Mouse (Mus musculus) C2C12 (cell line): ENCODE results near the gene Sobp.

Experiments used
- CTCF ChIP-seq: IDR thresholded peaks from one replicate; pipeline ENCODE4 v1.5.1; 2011; ENCODE audit not compliant: control insufficient read depth, insufficient read depth, insufficient read length
- FOSL1 ChIP-seq: IDR thresholded peaks from one replicate; pipeline ENCODE4 v1.8.0; 2011; ENCODE audit warnings: mild to moderate bottlenecking, low read length; ENCODE audit not compliant: poor library complexity, insufficient read depth, severe bottlenecking
- MAX ChIP-seq: IDR thresholded peaks from one replicate; pipeline ENCODE4 v1.6.1; 2011; ENCODE audit warnings: mild to moderate bottlenecking, control low read depth
- MYOG ChIP-seq: IDR thresholded peaks from one replicate; pipeline ENCODE4 v1.6.1; 2011; ENCODE audit not compliant: control insufficient read depth, insufficient read length; ENCODE audit errors: extremely low read depth
- USF1 ChIP-seq: IDR thresholded peaks from one replicate; pipeline ENCODE4 v1.6.1; 2011; ENCODE audit warnings: low read depth, mild to moderate bottlenecking, control low read depth, moderate library complexity

DNA sequence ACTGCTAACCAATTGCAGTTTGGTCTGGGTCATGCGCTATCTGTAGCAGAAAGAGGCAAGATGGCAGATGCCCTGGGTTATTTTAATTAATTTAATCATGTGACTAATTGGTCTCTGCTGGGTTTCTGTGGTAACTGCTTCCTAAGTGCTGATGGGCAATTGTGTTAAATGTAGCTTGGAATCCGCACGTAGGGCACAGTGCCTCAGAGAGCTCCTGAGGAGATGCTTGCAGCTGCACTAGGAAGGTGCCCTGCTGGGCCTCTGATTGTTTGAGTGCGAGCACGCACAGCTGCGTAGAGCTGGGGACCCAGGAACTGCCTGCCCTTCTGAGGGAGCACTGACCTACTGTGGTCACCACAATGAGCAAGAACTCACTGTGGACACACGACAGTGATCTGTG lies 68.1 kb downstream of the Sobp start:
- no peak for TF ChIP-seq CTCF
- no peak for TF ChIP-seq MAX
- no peak for TF ChIP-seq USF1
- no peak for TF ChIP-seq FOSL1
- no peak for TF ChIP-seq MYOG
